Mouse (Mus musculus) cerebellum, postnatal 14 days (tissue): ENCODE measurements around the gene Bglap3.
"Not testable (repeated sequence)": the region's sequence is repeated elsewhere in the genome, so short reads cannot be mapped to it uniquely, and the experiment has no call there.

ENCODE experiments used
- DNase-seq, 2 experiments: peaks; one replicate each; pipeline ENCODE4 v3.0.0; 2021; ENCODE audit warnings: mixed read lengths in 2 of 2

Gene Bglap3

GRCm38 (mm10) chr3:88372643-88373042, at the start of gene Bglap3:
Gene Bglap3 (minus strand): TSS chr3:88372743.
- DNase-seq = not testable (repeated sequence)

DNA sequence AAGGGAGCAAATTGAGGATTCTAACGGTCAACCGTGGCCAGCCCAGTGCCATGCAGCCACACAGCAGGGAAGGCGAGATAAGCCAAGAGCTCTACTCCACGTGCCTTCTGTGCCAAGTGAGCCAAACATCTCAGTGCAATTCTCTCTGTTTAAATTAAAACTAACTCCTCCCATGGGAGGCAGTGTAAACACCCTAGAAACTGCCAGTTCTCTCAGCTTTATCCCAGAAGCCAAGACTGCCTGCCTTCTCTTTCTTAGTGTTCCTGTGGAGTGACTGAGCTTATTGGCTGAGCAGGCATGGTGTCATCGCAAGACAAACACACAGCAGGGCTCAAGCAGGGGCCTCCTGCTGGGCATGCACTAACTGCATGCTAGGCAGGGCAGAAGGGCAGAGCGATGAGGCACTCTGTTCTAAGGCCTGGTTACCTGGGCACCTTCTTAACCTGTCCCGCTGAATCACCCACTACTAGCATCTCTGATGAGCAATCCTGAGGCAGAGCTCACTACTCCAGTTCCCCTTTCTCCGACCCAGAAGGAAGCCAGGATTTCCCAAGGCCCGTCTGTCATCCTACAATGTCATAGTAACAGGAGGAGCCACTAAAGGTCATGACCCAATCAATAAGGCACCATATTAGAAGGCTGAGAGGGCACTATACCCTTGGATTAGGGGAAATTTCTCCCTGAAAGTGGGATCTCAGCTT, 49.6 kb upstream of the Bglap3 start:
- DNase-seq = peak; percentile 76 to 81

DNA sequence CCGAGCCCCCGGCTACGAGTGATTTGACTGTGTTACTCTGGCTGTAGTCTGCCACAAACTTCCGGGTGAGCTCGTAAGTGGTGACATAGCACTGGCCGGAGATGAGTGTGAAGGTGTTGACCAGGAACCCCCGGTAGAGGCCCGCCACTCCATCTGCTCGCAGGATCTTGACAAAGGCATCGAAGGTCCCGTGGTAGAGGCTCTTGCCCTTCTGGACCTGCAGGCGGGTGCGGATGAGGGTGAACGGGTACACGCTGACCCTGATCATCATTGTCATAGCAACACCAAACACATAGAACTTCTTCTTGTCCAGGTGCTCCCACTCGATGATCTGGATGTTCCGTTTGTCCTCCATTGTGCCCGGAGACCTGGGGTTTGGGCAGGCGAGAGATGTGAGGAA, 48.2 kb upstream of the Bglap3 start:
- no peak for DNase-seq

- no peak for DNase-seq
Observed at GRCm38 (mm10) chr3:88418016-88418415, 45.5 kb upstream of the Bglap3 start.

GRCm38 (mm10) chr3:88415668-88416067, 43.1 kb upstream of the Bglap3 start:
- DNase-seq = no peak

- DNase-seq = no peak
Observed at GRCm38 (mm10) chr3:88412636-88413035, 40.1 kb upstream of the Bglap3 start.

DNA sequence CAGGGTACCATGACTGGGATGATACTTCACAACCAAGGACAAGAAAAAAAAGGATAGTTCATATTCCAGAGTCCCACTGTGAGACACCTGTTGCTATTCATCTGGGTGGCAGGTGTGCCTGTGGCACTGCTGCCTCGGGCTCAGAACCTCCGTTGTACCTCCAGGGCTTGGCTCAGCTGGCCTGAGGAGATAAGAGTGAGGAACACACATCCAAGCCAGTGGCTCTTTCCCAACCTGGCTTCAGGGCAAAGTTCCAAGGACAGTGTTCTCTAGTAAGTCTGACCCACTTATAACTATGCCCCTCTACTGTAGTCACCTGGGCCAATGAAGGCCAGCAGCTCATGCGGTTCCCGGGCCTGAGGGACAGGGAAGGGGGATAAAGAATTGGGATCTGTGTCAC, 39.1 kb upstream of the Bglap3 start:
- DNase-seq = no peak

- no peak for DNase-seq
Observed at GRCm38 (mm10) chr3:88410645-88411031, 38.1 kb upstream of the Bglap3 start.

GRCm38 (mm10) chr3:88409741-88410644, 37.5 kb upstream of the Bglap3 start, which contains the start of gene Pmf1:
Gene Pmf1 (minus strand): TSS chr3:88410331.
- DNase-seq = peak; percentile 90 to 91

- no peak for DNase-seq
Observed at GRCm38 (mm10) chr3:88408953-88409352, 36.4 kb upstream of the Bglap3 start.

DNA sequence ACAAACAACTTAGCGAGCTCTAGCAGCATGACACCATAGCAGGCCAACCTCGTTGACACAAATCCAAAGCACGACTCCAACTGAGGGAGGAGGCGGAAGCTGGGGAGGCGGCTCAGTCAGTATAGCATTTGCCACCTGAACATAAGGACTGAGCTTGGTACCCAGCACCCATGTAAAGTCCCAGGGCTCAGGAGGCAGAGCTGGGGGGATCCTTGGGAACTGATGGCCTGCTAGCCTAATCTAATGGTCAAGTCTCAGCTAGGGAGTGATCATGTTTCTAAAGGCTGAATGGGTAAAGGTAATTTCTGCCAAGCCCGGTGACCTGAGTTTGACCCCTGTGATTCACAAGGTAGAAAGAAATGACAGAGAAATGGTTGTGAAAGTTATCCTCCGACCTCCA, 35.0 kb upstream of the Bglap3 start:
- DNase-seq = no peak

- DNase-seq = peak; percentile 78 to 80
Observed at GRCm38 (mm10) chr3:88407090-88407489, 34.5 kb upstream of the Bglap3 start.

DNA sequence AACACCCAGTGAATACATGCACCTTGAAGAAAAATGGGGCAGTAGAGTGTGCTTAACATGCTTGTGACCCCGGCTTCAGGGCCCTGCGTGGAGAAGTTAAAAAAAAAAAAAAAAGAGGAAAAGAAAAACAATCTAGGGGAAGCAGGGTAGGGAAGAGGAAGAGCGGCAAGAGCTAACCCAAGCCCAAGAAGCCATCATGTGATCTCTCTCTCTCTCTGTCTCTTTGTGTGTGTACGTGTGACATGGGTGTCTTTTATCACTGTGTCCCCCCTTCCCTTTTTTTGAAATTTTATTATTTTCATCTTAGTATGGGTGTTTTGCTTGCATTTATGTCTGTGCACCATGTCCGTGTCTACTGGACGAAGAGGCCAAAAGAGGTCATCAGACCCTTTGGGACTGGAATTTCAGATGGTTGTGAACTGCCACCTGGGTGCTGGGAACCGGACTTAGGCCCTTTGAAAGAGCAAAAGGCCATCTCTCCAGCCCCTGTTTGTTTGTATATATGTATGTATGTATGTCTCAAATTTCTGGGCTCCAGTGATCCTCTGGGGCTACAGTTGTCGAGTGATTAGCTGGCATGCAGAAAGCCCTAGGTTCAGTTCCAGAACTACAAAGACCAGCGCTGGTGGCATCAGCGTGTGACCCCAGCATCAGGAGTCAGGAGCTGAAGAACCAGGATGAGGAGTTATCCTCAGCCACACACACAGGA, 31.1 kb upstream of the Bglap3 start:
- DNase-seq = no peak

GRCm38 (mm10) chr3:88398666-88399065, 26.1 kb upstream of the Bglap3 start:
- peak; percentile 79 to 81 for DNase-seq

GRCm38 (mm10) chr3:88395742-88396141, 23.2 kb upstream of the Bglap3 start:
- no peak for DNase-seq

- no peak for DNase-seq
Observed at GRCm38 (mm10) chr3:88395288-88395687, 22.7 kb upstream of the Bglap3 start.

- peak; percentile 42 to 57 for DNase-seq
Observed at GRCm38 (mm10) chr3:88393776-88394375, 21.3 kb upstream of the Bglap3 start.

DNA sequence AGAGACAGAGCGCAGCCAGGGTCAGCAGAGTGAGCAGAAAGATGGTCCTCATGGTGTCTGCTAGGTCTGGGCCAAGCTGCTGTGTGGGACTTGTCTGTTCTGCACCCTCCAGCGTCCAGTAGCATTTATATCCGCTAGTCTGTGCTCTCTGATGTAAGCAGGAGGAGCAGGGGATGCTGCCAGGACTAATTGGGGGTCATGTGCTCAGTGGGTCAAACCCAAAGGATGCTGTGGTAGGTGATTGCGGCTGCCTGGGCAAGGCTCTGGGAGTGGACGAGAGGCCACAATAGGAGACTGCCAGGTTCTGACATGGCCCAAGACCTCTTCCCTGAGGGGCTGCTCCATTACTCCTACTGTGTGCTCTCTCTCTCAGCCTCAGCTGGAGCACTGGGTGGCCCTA, 11.8 kb upstream of the Bglap3 start, which contains the start of gene Bglap:
Gene Bglap, minus strand, starts transcription at position 101 of the 400 bp plus-strand sequence.
- DNase-seq = no peak

- DNase-seq = not testable (repeated sequence)
Observed at GRCm38 (mm10) chr3:88382383-88382782, 9.8 kb upstream of the Bglap3 start.

DNA sequence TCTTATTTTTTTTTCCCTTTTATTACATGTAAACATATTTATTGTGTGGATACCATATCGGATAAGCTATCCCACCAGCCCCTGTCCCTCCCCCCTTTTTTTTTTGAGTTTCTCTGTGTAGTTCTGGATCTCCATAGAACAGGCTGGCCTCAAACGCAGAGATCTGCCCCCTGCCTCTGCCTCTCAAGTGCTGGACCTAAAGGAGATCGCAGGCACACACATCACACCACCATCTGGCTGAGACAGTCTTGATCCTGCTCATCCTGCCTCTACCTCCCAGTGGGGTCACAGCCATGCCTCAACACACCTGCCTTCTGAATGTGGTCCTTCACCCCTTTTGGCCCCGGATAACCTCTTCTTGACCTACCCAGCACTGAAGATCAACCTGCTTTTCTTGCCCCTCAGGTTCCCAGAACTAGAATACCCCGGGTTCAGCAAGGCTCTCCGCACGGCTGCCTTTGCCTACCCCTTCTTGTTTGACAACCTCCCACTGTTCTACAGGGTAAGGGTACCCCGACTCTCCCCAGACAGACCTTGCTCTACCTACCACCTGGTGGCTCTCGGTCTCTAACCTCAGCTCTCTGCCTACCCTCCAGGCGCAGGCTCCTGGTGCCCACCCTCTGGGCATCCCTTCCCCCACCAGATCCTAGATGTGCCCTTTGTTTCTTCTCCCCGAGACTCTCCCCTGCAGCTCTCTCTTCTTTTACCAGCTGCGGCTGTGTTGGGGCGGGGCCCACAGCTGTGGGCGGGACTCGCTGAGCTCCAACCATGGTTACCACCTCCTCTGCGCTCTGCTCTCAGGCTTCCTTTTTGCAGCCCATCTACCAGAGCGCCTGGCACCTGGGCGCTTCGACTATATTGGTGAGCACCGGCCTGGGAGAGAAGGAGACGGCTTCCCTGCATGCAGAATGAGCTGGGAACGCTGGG, 9.1 kb upstream of the Bglap3 start:
- DNase-seq = not testable (repeated sequence)

DNA sequence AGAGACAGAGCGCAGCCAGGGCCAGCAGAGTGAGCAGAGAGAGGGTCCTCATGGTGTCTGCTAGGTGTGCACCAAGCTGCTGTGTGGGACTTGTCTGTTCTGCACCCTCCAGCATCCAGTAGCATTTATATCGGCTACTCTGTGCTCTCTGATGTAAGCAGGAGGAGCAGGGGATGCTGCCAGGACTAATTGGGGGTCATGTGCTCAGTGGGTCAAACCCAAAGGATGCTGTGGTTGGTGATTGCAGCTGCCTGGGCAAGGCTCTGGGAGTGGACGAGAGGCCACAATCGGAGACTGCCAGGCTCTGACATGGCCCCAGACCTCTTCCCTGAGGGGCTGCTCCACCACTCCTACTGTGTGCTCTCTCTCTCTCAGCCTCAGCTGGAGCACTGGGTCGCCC, 6.1 kb upstream of the Bglap3 start, which contains the start of gene Bglap2:
Gene Bglap2, minus strand, starts transcription at position 101 of the 400 bp plus-strand sequence.
- DNase-seq = not testable (repeated sequence)
